Mouse (Mus musculus) brain, embryonic 18.5 days (tissue): Measurements from ENCODE around the gene Gm9603.
"Not testable (repeated sequence)": the region's sequence is repeated elsewhere in the genome, so short reads cannot be mapped to it uniquely, and the experiment has no call there.

Source experiments
- DNase-seq: peaks from one replicate; pipeline ENCODE4 v3.0.0-alpha.2; 2012; ENCODE audit warnings: low read depth, low spot score

The Gm9603 gene

GRCm38 (mm10) chr14:5687357-5687756 is at the start of gene Gm9603:
TSS of gene Gm9603 (minus strand) at chr14:5687457.
- not testable (repeated sequence) for DNase-seq

- DNase-seq: not testable (repeated sequence)
These were observed 54.3 kb downstream of the Gm9603 start, which contains the start of gene Gm8265 for GRCm38 (mm10) chr14:5632928-5633327. TSS of gene Gm8265 (minus strand) at chr14:5633028.
